Mouse (Mus musculus) right cerebral cortex, postnatal 36 days (tissue): ENCODE data around the gene Prkab1.

ENCODE experiments used
- DNase-seq, 2 experiments: peaks; one replicate each; pipeline ENCODE4 v3.0.0; 2022; ENCODE audit warnings: low spot score in 2 of 2, mixed read lengths in 1 of 2

The Prkab1 gene

GRCm38 (mm10) chr5:116024327-116024739 lies at the start of gene Prkab1:
Prkab1 (minus strand) TSS chr5:116024508.
- DNase-seq: peak; percentile 86 to 92

- no peak for DNase-seq
Measured at GRCm38 (mm10) chr5:116069618-116070017, 45.3 kb upstream of the Prkab1 start.

DNA sequence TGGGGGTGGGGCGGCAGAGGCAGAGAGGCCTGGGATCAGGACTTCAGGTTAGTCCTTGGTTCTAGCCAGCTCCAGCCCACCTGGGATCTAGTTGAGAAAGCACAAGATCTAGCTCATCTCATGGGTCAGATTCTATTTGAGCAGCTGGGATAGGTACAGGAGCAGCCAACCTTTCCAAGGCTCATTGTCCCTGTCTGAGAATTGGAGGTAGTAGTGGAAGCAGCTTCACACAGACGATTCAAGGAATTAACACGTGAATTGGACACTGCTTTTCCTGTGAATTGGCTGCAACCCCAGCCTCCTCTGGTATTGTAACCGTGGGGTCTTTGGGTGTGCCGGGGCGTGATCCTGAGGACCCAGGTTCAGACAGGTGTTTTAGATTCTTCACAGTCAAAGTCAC lies 28.5 kb upstream of the Prkab1 start:
- DNase-seq: no peak

- DNase-seq: no peak
Measured at GRCm38 (mm10) chr5:116052171-116052570, 27.9 kb upstream of the Prkab1 start.

- no peak for DNase-seq
Measured at GRCm38 (mm10) chr5:116049821-116050220, 25.5 kb upstream of the Prkab1 start.

DNA sequence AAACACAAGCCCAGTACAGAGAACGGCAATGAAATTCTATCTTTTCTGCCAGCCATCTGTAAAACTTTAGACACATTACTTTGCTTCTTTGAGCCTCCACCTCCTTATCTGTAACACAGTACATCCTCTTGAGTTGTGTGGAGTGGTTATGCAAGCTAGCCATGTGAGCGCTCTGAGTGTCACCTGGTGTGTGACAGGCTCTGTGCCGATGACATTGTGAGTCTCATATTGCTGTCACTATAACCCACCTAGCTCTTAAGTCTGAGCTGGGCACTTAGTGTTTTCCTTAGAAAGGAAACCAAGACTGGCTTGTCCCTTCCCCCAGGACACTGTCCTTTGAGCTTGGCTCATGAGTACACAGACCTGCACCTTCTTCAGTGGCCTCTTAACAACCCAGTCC lies 24.0 kb upstream of the Prkab1 start:
- no peak for DNase-seq

DNA sequence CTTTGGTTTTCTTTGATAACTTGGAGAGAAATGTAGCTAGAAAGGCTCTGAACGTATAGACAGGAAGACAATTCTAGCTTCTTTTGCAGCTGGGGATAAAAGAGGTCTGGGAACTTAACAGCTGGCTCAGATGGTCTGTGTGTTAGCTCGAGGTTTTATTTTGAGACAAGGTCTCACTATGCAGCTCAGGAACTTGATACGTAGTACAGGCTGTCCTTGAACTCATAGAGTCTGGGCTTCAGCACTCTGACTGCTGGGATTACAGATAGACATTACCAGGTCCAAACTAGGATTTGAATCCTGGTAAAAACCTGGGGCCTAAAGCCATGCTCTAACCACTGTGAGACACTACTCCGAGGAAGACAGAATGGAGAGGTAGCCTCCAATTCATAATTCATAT lies 21.9 kb upstream of the Prkab1 start:
- DNase-seq: no peak

GRCm38 (mm10) chr5:116045581-116045980 lies 21.3 kb upstream of the Prkab1 start:
- no peak for DNase-seq

DNA sequence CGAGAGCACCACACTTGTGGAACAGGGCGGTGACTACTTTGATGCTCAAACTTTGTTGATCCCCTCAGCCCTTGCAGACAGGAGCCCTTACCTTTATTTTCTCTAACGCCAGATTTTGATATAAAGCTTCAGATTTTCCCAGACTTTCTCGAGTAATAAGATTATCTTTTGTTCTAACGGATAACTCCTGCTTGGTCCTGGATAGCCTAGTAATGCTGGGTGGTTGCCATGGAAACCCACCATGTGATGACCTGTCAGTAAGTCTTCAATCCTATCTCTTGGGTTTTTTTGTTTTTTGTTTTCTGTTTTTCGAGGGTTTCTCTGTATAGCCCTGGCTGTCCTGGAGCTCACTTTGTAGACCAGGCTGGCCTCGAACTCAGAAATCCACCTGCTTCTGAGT lies 17.9 kb upstream of the Prkab1 start:
- no peak for DNase-seq

GRCm38 (mm10) chr5:116039706-116040105 lies 15.4 kb upstream of the Prkab1 start:
- DNase-seq: no peak

DNA sequence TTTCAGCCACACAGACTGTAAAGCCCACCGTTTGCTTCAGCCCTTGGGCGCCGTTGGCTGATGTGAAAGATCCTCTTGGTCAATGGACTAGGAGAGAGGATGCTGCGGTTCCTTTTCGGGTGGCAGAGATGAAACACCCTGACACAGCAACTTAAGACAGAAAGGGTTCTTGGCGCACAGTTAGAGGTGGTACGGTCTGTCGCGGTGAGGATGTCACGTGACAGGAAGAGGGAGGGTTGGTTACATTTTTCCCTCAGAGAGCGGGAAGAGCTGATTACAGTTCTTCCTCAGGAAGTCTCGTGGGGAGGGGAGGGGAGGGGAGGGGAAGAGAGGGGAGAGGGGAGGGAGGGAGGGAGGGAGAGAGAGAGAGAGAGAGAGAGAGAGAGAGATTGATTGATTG lies 13.4 kb upstream of the Prkab1 start:
- DNase-seq: no peak

DNA sequence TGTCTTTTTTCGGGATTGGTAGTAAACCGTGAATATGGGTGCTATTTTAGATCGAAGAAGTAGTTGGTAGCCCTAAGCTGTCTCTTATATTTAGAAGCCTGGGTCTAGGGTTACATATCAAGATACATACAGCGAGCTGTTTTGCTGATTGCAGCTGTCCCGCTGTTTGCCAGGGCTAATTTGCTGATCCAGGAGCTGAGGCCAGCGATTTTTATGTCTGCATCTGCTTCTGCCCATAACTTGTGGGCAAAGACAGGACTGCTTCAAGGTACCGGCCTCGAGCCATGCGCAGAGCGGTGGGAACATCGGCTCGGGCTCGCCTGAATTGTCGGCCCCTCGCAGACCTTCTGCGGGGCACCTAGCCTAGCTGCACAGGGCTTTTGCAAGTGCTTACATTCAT lies 12.2 kb upstream of the Prkab1 start:
- DNase-seq: no peak

DNA sequence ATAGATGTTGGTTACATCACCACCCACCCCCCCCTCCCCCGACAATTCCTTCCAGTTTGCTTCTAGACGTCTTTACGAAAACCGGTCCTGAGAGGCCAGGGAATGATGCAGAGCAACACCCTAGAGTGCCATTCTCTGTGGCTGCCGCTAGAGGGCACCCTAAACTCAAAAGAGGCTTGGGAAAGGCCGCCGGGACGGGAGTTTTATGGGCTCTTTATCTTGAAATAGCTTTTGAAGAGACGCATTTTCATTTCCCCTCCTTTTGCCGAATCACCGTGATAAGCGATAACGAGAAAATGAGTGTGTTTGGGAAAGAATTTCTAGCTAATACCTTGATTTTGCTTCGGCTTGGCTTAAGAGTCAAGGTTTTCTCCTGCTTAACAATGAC lies 6.9 kb upstream of the Prkab1 start:
- DNase-seq: no peak

DNA sequence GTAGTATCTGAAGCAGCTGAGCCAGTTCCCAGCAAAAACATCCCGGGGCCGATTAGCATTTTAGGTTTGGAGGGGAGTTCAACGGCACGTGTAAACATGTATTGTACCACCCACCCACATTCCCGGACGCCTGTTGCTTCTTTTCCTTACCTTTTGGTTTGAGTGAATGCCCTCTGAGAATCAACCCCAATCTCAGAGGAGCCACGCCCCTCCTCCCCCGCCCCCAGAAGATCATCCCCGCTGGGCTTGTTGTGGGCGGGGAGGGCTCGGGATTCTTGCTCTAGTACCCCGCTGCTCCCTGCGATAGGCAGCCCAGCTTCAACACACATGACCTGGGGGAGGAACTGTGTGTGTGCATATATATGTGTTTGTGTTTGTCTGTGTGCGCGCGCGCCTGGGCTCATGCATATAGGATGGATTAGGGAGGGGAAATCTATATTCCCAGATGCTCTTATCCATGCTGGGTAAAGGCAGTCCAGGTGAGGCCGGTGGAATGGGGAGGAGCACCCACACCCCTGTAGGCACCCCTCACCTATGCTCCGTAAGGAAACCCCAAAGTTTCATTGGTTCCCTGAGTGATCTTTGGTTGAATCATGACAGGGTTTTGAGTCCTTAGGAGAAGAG lies 6.4 kb upstream of the Prkab1 start:
- no peak for DNase-seq

- no peak for DNase-seq
Measured at GRCm38 (mm10) chr5:116029071-116029470, 4.8 kb upstream of the Prkab1 start.

DNA sequence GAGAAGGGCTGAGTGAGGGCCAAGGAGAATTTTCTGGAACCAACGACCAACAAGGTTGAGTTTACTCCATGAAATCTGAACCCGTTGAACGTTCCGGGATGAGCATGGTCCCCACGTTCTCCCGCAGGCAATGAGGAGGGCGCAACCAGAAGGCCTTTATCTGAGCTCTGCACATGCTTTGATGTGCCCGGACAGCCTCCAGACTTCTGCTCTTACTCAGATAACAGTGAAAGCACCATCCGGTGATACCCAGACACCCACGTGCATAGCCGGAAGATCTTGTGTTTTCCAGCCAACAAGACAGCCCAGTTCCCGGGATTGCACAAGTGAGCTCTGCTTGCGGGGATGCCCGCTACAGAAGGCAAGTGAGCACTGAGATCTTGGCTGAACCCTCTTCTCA lies 2.3 kb upstream of the Prkab1 start:
- no peak for DNase-seq

- DNase-seq: no peak
Measured at GRCm38 (mm10) chr5:116026107-116026506, 1.8 kb upstream of the Prkab1 start.

DNA sequence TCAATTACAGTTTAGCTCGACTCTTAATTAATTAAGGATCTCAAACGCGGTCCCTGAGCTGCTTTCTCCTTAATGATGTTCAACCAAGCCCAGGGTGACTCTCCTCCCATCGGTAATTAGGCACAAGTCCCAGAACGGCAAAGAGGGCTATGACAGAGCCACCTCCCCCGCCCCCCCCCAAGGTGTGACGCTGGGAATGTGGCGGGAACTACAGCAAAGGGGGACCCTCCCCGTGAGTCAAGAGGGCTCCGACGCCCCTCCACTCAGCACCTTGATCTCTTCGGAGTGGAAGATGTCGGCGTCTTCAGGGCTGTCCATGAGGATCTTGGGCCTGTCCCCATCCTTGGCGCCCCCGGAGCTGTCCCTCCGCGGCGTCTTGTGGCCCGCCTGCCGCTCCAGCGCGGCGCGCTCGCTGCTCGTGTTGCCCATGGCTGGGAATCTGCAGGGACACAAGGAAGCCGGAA lies 455 bp downstream of the Prkab1 start:
- no peak for DNase-seq

GRCm38 (mm10) chr5:116023251-116023661 lies 1.1 kb downstream of the Prkab1 start:
- no peak for DNase-seq

- no peak for DNase-seq
Measured at GRCm38 (mm10) chr5:116022658-116023200, 1.6 kb downstream of the Prkab1 start.

DNA sequence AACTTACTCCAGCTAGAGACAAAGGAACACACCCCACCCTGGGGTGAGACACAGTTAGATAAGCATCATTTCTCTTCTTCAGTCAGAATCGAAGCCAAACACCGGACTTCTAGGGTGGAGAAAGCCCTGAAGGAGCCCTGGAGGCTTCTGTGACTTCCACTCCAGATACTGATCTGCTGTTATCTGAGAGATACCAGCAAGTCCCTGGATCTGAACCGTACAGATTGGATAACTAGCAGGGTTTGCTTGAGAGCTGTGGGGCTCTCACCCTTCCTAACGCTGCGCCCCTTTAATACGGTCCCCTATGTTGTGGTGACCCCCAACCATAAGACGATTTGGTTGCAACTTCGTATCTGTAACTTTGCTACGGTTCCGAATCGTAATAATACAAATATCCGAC lies 2.2 kb downstream of the Prkab1 start:
- DNase-seq: no peak

DNA sequence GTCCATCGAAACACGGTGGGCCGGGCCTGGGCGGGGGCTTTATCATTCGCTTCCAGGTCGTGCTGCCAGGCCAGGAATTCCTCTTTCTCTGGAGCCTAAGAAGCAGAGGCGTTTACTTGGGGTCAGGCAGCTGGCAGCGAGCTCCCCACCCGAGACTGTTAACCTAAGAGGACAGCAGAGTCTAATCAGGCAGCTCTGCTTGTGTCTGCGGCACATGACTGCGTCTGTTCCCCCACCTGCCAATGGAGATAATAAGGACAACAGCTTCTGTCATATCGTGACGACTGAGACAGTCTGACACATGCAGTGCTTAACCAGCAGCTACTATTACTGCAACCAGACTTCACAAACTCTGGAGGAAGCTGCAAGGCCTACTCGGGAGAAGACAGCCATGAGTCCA lies 2.8 kb downstream of the Prkab1 start:
- DNase-seq: no peak

DNA sequence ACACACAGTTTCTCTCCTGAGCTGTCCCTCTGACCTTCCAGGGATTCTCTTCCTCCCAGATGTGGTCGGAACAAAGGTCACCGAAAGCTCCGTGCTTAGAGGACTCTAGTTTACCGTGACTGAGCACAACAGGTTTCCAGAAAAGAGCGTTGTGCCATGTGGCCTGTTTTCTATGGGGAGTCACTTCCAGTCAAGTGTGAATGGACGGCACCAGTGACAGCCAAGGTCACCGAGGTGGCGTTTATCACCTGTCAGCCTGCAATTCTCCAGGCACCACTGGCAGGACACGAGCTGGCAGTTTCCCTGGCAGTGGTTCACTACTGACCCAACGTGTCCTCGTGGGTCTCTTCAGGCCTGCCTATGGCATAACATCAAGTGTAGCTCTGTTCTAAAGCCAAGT lies 4.9 kb downstream of the Prkab1 start:
- no peak for DNase-seq

DNA sequence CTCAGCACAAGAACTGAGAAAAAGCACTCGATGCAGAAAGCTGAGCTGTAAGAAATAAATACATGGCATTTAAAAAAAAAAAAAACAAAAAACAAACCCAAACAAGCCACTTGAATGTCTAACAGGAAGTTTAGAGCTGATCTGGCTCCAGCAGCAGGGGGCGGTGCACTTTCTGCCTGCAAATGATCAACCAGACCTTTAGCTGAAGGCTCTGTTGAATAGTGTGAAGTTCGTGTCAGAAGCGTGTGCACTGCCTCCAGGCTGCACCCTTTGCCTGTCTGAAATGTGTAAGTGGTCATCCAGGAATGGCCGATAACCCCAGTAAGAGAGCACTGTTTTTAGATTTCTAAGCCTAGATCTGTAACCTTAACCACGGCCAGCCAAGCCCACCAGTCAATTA lies 5.5 kb downstream of the Prkab1 start:
- no peak for DNase-seq
